Comparison of ENCODE assay signal across 16 mouse cellular contexts in genomic region chr2:75688901-75689300, GRCm38 (mm10). TPM values are rescaled to one million over a fixed set of nuclear protein-coding genes. Genes with fewer than 3 reads are reported as not detected.
DNase-seq lines count a peak whose midpoint lies in the region; TF ChIP-seq lines count a peak whose summit lies in the region.
"Had no signal": no experiment of that assay in that cellular context is flagged by ENCODE, and none has a peak within 500 bp of the region (broad histone marks: within the 10 kb centered on the region; RNA-seq: fewer than 3 reads in every experiment).

No protein-coding gene starts in this region.

- no peak for TF ChIP-seq CTCF in kidney, adult 2 months (conservative IDR thresholded peaks at IDR 0.05; ENCODE audit: insufficient read depth, insufficient read length, low read depth, low read length)
- TF ChIP-seq CTCF in C2C12 (IDR thresholded peaks at IDR 0.05; ENCODE audit: control insufficient read depth, insufficient read depth, insufficient read length), result no peak
- TF ChIP-seq CTCF in embryonic fibroblast, embryonic 13.5 days (IDR thresholded peaks at IDR 0.05; ENCODE audit: borderline replicate concordance, insufficient read depth, low read length), result no peak

- peaks cover 94% of the 10 kb centered on the region for H3K79me3 ChIP-seq in C2C12 (ENCODE audit: low read depth)

- no peaks in the 10 kb centered on the region for H3K27me3 ChIP-seq in heart, embryonic 10.5 days (ENCODE audit: insufficient read depth, poor library complexity, severe bottlenecking)
- H3K27me3 ChIP-seq in kidney, adult 2 months (replicated peaks; ENCODE audit: control insufficient read depth, insufficient read depth, low read length), result no peaks in the 10 kb centered on the region
- no peaks in the 10 kb centered on the region for H3K27me3 ChIP-seq in C2C12 (ENCODE audit: control insufficient read depth, insufficient read depth, insufficient read length)
- H3K27me3 ChIP-seq: embryonic facial prominence, embryonic 12.5 days; liver, embryonic 13.5 days had no signal

- peaks cover 99% of the 10 kb centered on the region for H3K79me2 ChIP-seq in C2C12 (ENCODE audit: control insufficient read depth, insufficient read depth)

- 81% methylated on average over 1 of the region's 1 CpGs for WGBS in heart, embryonic 10.5 days
- WGBS in kidney, adult 2 months, result 74% methylated on average over 1 of the region's 1 CpGs

- H3K27ac ChIP-seq in heart, embryonic 10.5 days, result no peak overlapping the region
- peak overlapping the region; percentile 26; the same call in 1 of the 2 replicates for H3K27ac ChIP-seq in kidney, adult 2 months (ENCODE audit: insufficient read depth, low read depth, low read length)
- peak overlapping the region; percentile 28; the same call in 1 of the 2 replicates for H3K27ac ChIP-seq in embryonic fibroblast, embryonic 13.5 days (ENCODE audit: insufficient read depth, low read length)
- H3K27ac ChIP-seq: embryonic facial prominence, embryonic 12.5 days had no signal

- DNase-seq in heart, embryonic 10.5 days (ENCODE audit: low spot score), result peak; percentile 53
- no peak for DNase-seq in heart, adult 8-10 months (ENCODE audit: low spot score)
- no peak for DNase-seq in kidney, adult 2 months
- no peak for DNase-seq in kidney, adult 11 months
- no peak for DNase-seq in left cerebral cortex, adult 8-10 months (ENCODE audit: low spot score in 2 of 2)
- no peak for DNase-seq in embryo, embryonic 9.5 days (ENCODE audit: extremely low spot score)
- DNase-seq: adrenal gland, postnatal 36 days; cerebellum, adult 8-10 months; forebrain, postnatal 0 days; gastrocnemius, postnatal 10 days; liver, embryonic 13.5 days; midbrain, embryonic 14.5 days; thymus, adult 18-20 months had no signal

- H3K4me3 ChIP-seq in heart, embryonic 10.5 days, result no peak overlapping the region
- no peak overlapping the region for H3K4me3 ChIP-seq in kidney, adult 2 months (ENCODE audit: insufficient read depth, low read depth, low read length)
- H3K4me3 ChIP-seq in C2C12 (ENCODE audit: insufficient read depth, poor library complexity, severe bottlenecking), result no peak overlapping the region
- no peak overlapping the region for H3K4me3 ChIP-seq in embryonic fibroblast, embryonic 13.5 days (ENCODE audit: insufficient read depth, low read length)
- H3K4me3 ChIP-seq: embryonic facial prominence, embryonic 12.5 days; liver, embryonic 13.5 days had no signal

- TF ChIP-seq POLR2A in kidney, adult 2 months (IDR thresholded peaks at IDR 0.05; ENCODE audit: low read depth, low read length), result no peak
- no peak for TF ChIP-seq POLR2A in embryonic fibroblast, embryonic 13.5 days (IDR thresholded peaks at IDR 0.05; ENCODE audit: low read depth, low read length)

- H3K36me3 ChIP-seq in heart, embryonic 10.5 days, result 0 out of 2 replicates have a peak, but pooled peaks cover 3% of the 10 kb centered on the region
- H3K36me3 ChIP-seq in kidney, adult 2 months (ENCODE audit: control insufficient read depth, insufficient read depth, low read length), result no peaks in the 10 kb centered on the region
- H3K36me3 ChIP-seq in C2C12 (ENCODE audit: control insufficient read depth, insufficient read depth), result peaks cover 24% of the 10 kb centered on the region
- H3K36me3 ChIP-seq: embryonic facial prominence, embryonic 12.5 days had no signal

- H3ac ChIP-seq in C2C12 (ENCODE audit: control insufficient read depth, insufficient read length, low read depth), result no peak overlapping the region

- H3K4me1 ChIP-seq in heart, embryonic 10.5 days, result peaks cover 83% of the 10 kb centered on the region
- H3K4me1 ChIP-seq in kidney, adult 2 months (ENCODE audit: control insufficient read depth, insufficient read depth, low read length), result peaks cover 65% of the 10 kb centered on the region
- H3K4me1 ChIP-seq in embryonic fibroblast, embryonic 13.5 days (ENCODE audit: control insufficient read depth, insufficient read depth, low read length), result peaks cover 20% of the 10 kb centered on the region

- no peaks in the 10 kb centered on the region for H3K9me3 ChIP-seq in heart, embryonic 10.5 days
- H3K9me3 ChIP-seq: embryonic facial prominence, embryonic 12.5 days; liver, embryonic 13.5 days had no signal

TF ChIP-seq in C2C12, 6 proteins besides CTCF, POLR2A, EP300 and RAD21:
- TF ChIP-seq USF1 (IDR thresholded peaks at IDR 0.05; ENCODE audit: low read depth) (no peak), FOSL1 (IDR thresholded peaks at IDR 0.05; ENCODE audit: insufficient read depth, low read length, poor library complexity, severe bottlenecking) (peak; percentile 27), MYOG (IDR thresholded peaks at IDR 0.05; ENCODE audit: control insufficient read depth, extremely low read depth, insufficient read length) (no peak), CEBPB (IDR thresholded peaks at IDR 0.05; ENCODE audit: low read depth) (no peak), MYOD1 (IDR thresholded peaks at IDR 0.05; ENCODE audit: control insufficient read depth, insufficient read length, low read depth) (peak; percentile 2), MAX (IDR thresholded peaks at IDR 0.05) (peak; percentile 70)
TF ChIP-seq in C2C12: peak in this region for 3.

RNA-seq across cellular contexts. Expression of gene Nfe2l2, which starts 15.5 kb away (rescaled TPM):
- 42.8 and 45.0 TPM in 2 replicates for polyA plus RNA-seq in heart, embryonic 10.5 days (2016; fragmentation: Nextera tagmentation; extraction: Ambion mirVana)
- 10 to 100 TPM; 57.9 to 75.1 (median 64.5) TPM for total RNA-seq in heart, adult 8-10 months (2022)
- polyA plus RNA-seq in kidney, adult 2 months (2012; rRNA removed), result 58.0 and 59.5 TPM in 2 replicates
- polyA plus RNA-seq in C2C12 (2012; fragmentation: generic; extraction: Trizol), result 48.4 TPM
- 130 and 137 TPM in 2 replicates for polyA plus RNA-seq in embryonic fibroblast, embryonic 13.5 days (2011; ENCODE audit: insufficient read length, low read depth, missing spikeins)
- 10 to 100 TPM; 14.1 to 20.5 (median 17.9) TPM for total RNA-seq in left cerebral cortex, adult 8-10 months (2022)

RNA-seq across cellular contexts. Expression of gene Hnrnpa3, which starts 29.8 kb away (rescaled TPM):
- polyA plus RNA-seq in heart, embryonic 10.5 days (2016; fragmentation: Nextera tagmentation; extraction: Ambion mirVana), result 188 and 209 TPM in 2 replicates
- 100 to 1,000 TPM; 132 to 185 (median 159) TPM for total RNA-seq in heart, adult 8-10 months (2022)
- 16.2 and 34.0 TPM in 2 replicates for polyA plus RNA-seq in kidney, adult 2 months (2012; rRNA removed)
- polyA plus RNA-seq in C2C12 (2012; fragmentation: generic; extraction: Trizol), result 341 TPM
- polyA plus RNA-seq in embryonic fibroblast, embryonic 13.5 days (2011; ENCODE audit: insufficient read length, low read depth, missing spikeins), result 192 and 279 TPM in 2 replicates
- 100 to 1,000 TPM; 254 to 299 (median 281) TPM for total RNA-seq in left cerebral cortex, adult 8-10 months (2022)
